In genomic region chr8:77272136-77272535, GRCm38 (mm10) we compare ENCODE assay signal across 21 mouse cellular contexts.
"Had no signal": no experiment of that assay in that cellular context is flagged by ENCODE, and none has a peak within 500 bp of the region (broad histone marks: within the 10 kb centered on the region; RNA-seq: fewer than 3 reads in every experiment).

No protein-coding gene starts in this region.

- H3K4me2 ChIP-seq: liver, embryonic 13.5 days; liver, embryonic 15.5 days; midbrain, embryonic 12.5 days; neural tube, embryonic 13.5 days; neural tube, embryonic 15.5 days had no signal

- ATAC-seq: liver, postnatal 0 days; midbrain, embryonic 16.5 days had no signal

- H3K27me3 ChIP-seq: liver, embryonic 13.5 days; liver, embryonic 15.5 days; megakaryocyte, embryonic 14.5 days; midbrain, embryonic 12.5 days; neural tube, embryonic 13.5 days; neural tube, embryonic 15.5 days had no signal

- H3K36me3 ChIP-seq: midbrain, embryonic 12.5 days; neural tube, embryonic 13.5 days; neural tube, embryonic 15.5 days had no signal

- DNase-seq: liver, embryonic 13.5 days; liver, postnatal 0 days; lung, adult 2 months; lung, postnatal 14 days; midbrain, embryonic 14.5 days; retina, postnatal 1 day; right cerebral cortex, adult 18-20 months; right cerebral cortex, postnatal 25 days; right cerebral cortex, postnatal 4 days; spleen, adult 18-20 months; thymus, adult 18-20 months; thymus, postnatal 14 days; thymus, postnatal 36 days had no signal

- H3K4me3 ChIP-seq: liver, embryonic 13.5 days; liver, embryonic 15.5 days; megakaryocyte, embryonic 14.5 days; midbrain, embryonic 12.5 days; myocyte; neural tube, embryonic 13.5 days; neural tube, embryonic 15.5 days had no signal

- H3K27ac ChIP-seq: liver, embryonic 13.5 days; liver, embryonic 15.5 days; macrophage; midbrain, embryonic 12.5 days; neural tube, embryonic 13.5 days; neural tube, embryonic 15.5 days had no signal

- H3K9me3 ChIP-seq: liver, embryonic 13.5 days; liver, embryonic 15.5 days; midbrain, embryonic 12.5 days had no signal

- H3K9ac ChIP-seq: liver, embryonic 13.5 days; liver, embryonic 15.5 days; liver, postnatal 0 days; midbrain, embryonic 12.5 days; neural tube, embryonic 13.5 days; neural tube, embryonic 15.5 days had no signal

- H3K4me1 ChIP-seq: liver, embryonic 13.5 days; liver, embryonic 15.5 days; neural tube, embryonic 13.5 days; neural tube, embryonic 15.5 days had no signal
